Mouse (Mus musculus) E14TG2a.4 (cell line): ENCODE results near the gene Olfr1383.
"Not testable (repeated sequence)": the region's sequence is repeated elsewhere in the genome, so short reads cannot be mapped to it uniquely, and the experiment has no call there.

Experiments used
- H3K27me3 ChIP-seq: 2 replicates; pipeline ENCODE4 v1.6.1; 2014; ENCODE audit warnings: low read length, control low read depth; ENCODE audit not compliant: insufficient read depth
- H3K36me3 ChIP-seq: 2 replicates; pipeline ENCODE4 v1.6.1; 2014; ENCODE audit warnings: low read length, control low read depth; ENCODE audit not compliant: insufficient read depth
- H3K4me1 ChIP-seq: replicated peaks from 2 replicates; pipeline ENCODE4 v1.6.1; 2014; ENCODE audit warnings: low read depth, low read length, control low read depth
- H3K4me3 ChIP-seq: replicated peaks from 2 replicates; pipeline ENCODE4 v1.5.1; 2014; ENCODE audit warnings: mild to moderate bottlenecking, low read length
- H3K9me3 ChIP-seq: 2 replicates; pipeline ENCODE4 v1.6.1; 2014; ENCODE audit warnings: low read length, control low read depth
- CTCF ChIP-seq: conservative IDR thresholded peaks from 2 replicates; pipeline ENCODE4 v1.5.1; 2014; ENCODE audit warnings: low read length

Gene Olfr1383

GRCm38 (mm10) chr11:49575054-49575453 lies 55.6 kb downstream of the Olfr1383 start:
- TF ChIP-seq CTCF, result peak; percentile 54
- H3K4me1 ChIP-seq, H3K4me3 ChIP-seq, H3K9me3 ChIP-seq, H3K27me3 ChIP-seq, H3K36me3 ChIP-seq: not testable (repeated sequence)
